Mouse (Mus musculus): ENCODE measurements around the gene Fam120c. TPM values are rescaled to one million over a fixed set of nuclear protein-coding genes. Genes with fewer than 3 reads are reported as not detected.

The Fam120c gene
- total RNA-seq, 2 experiments from 2014 or later: 41.8 to 43.0 TPM

DNA sequence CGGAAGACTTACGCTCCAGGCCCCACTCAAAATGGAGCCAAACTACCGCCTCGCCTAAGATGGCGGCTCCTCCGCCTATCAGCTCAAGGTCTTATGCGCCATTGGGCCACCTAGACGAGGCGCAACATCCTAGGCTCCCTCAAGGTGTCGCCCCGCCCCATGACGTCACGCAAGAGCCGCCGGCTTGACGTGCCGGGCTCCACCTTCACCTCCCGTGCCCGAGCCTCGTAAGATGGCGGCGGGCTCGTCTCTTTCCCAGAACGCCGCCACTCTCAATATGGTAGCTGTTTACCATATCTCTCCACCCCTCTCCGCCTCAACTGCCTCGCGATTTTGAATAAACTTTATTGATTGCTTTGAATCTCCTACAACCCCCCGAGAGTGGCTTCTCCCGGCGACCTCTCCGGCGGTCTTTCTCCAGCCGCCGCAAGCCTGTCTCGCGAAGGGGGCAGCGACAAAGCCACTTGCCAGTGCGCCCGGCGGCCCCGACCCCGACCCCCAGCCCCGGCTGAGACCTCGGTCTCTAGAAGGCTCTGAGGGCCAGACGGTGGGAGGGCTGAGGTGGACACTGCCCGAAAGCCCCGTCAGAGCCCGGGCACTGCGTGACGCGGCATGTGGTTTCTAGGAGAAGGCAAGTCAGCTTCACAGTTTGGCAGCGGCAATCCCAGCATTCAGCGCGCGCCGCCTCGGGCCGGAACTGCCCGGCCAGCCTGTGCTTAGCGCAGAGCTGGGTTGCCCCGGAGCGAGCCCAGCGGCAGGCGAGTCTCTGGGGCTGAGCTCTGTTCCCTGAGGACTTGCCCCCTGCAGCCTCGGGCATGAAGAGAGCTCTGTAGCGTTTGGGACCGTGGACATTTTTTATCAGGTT is 176.7 kb downstream of the Fam120c start, which contains the start of gene Phf8:
Phf8 (plus strand) TSS at position 215 of the 865 bp plus-strand sequence.
- peak; percentile 91 to 92 for DNase-seq (ENCODE audit: low spot score in 2 of 2)

Other genes starting within 250 kb of the Fam120c start
- gene Tsr2, start 247.6 kb upstream of the Fam120c start, total RNA-seq (2021): 10 to 100 TPM; 52.6 to 56.6 TPM
- gene Wnk3, start 146.1 kb upstream of the Fam120c start, total RNA-seq (2021): 10 to 100 TPM; 34.8 to 35.2 TPM
- 10 to 100 TPM; 30.8 to 32.5 TPM for gene Phf8, start 176.5 kb downstream of the Fam120c start, total RNA-seq (2021)

All from layer of hippocampus, postnatal 10 days (tissue).